Mouse (Mus musculus) urinary bladder, adult 18-20 months (tissue): ENCODE data around the gene Sycp1.

Experiments used
- DNase-seq, 2 experiments: peaks; one replicate each; pipeline ENCODE4 v3.0.0; 2022; ENCODE audit warnings: low spot score in 2 of 2, mixed read lengths in 2 of 2

Gene Sycp1

DNA sequence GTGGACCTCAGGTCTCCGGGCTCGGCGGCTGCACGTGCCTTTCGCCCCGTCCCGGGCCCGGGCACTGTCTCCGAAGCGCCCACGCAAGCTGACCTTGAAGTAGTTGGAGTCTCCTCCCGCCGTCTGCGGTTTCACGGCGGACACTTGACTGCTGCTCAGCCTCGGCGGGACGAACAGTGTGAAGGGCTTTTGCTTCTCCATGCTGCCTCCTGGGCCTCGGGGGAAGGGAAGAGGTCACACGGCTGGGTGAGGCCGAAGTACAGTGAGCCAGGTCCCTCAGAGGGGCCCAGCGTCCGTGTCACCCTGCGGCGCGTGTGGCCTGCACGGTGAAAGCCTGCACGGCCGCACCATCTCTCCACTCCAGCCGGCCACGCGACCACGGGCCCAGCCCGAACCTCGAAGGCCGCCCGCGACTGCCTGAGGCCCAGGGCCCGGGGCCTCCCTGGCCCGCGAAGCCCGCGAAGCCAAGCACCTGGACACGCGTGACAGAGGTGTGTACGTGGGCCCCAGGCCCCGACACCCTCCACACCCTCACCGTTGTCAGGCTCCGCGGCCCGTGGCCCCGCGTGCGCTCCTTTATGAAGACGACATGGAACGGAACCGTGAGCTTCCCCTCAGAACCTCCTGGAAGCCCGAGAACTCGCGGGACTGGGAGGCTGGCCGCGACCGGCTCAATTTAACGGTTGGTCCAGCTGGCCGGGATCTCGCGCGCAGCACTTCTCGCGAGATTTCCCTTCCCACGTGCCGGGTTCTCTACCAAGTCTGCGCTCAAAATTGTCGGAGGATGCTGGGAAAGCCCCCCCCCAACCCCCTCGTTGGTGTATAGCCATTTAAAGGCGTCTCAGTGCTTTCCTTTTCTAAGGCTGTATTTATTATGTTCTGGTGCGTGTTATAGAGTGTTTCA, at the start of gene Sycp1:
Gene Sycp1 (minus strand): TSS at position 650 of the 904 bp plus-strand sequence.
- no peak for DNase-seq

DNA sequence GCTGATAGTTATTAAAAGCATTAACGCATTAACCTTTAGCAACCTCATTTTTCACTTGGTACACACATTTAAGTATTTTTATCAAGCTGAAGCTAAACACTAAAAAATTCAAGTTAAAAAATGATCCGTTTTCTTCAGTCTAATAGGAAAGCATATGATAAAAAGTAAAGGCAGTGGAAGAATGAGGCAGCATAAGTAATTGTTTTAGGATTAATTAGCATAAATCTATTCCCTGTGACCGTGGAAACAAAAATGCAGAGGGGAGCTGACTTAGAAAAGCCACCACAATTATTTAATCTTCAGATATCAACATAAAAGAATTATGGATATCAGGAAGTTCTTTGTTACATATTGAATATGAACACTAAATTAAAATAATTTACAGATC, 44.4 kb upstream of the Sycp1 start:
- no peak for DNase-seq

GRCm38 (mm10) chr3:102979550-102980348, 43.8 kb upstream of the Sycp1 start:
- no peak for DNase-seq

DNA sequence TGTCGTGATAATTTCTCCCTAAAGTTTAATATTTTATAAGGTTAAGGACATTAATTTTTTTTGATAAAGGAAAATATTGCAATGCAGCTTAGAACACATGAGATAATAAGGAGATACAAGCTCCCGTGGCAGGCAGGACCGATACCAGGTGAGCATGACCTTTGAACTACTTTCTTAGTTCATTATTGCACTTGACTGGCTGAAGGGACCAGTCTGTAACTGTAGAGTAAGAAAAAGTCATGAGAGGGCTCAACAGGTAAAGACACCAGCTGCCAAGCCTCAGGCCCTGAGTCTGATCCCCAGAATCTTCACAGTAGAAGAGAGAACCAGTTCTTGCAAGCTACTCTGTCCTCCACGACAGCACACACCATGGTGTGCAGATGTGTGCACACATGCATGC, 41.0 kb upstream of the Sycp1 start:
- no peak for DNase-seq

- no peak for DNase-seq
These were observed 34.6 kb upstream of the Sycp1 start for GRCm38 (mm10) chr3:102970508-102970907.

GRCm38 (mm10) chr3:102970067-102970466, 34.2 kb upstream of the Sycp1 start:
- DNase-seq: no peak

- DNase-seq: no peak
These were observed 28.1 kb upstream of the Sycp1 start, which contains the start of gene Nr1h5 for GRCm38 (mm10) chr3:102964033-102964432. Nr1h5 (minus strand) TSS chr3:102964133.

DNA sequence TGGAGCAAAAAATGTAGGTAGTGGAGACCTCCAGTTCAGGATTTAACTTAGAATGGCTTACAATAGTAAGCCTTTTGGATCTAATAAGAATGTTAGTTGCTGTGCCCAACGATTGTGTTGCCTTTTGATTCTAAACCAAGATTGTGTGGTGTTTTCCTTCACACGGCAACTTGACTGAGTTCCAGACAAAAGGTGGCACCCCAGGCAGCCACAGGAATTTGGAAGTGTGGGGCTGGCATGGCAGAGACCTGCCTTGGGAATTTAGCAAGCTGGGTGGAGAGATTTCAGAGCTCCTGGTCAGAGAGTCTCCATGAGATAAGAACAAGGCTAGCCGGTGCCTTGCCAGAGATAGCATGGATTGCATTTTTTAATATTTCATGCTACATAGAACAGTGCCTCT, 19.7 kb upstream of the Sycp1 start:
- no peak for DNase-seq

GRCm38 (mm10) chr3:102955143-102955542, 19.2 kb upstream of the Sycp1 start:
- no peak for DNase-seq

GRCm38 (mm10) chr3:102954476-102954875, 18.6 kb upstream of the Sycp1 start:
- no peak for DNase-seq

- no peak for DNase-seq
These were observed 11.0 kb upstream of the Sycp1 start for GRCm38 (mm10) chr3:102946861-102947260.

- DNase-seq: no peak
These were observed 10.4 kb upstream of the Sycp1 start for GRCm38 (mm10) chr3:102946312-102946711.

DNA sequence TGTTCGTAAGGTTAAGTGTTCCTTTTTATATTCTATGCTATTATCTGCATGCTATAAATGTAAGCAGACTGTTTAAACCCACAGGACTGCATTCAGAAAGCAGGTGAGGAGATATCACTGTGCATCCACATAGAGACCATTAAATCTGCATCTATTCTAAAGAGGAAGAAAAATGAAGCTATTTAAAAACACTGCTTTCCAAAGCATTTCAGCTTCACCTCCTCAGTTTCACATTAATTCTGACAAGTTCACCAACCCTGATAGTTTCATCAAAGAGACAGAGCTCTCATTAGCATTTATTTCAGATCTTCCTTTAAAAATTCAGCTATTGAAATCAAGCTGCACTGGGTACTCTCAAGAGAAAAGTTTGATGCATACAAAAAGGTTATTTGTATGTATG, 2.2 kb upstream of the Sycp1 start:
- DNase-seq: no peak

DNA sequence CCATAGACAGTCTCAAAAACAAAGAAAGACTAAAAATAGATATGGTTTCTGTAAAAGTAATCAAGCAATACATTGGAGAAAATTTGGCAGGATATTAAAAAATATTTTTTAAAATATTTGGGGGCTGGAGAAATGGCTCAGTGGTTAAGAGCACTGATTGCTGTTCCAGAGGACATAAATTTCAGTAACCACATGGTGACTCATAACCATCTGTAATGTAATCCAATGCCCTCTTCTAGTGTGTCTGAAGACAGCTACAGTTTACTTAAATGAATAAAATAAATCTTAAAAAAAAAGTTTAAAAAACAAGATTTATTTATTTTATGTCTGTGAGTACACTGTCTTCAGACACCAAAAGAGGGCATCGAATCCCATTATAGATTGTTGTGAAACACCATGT, 36.8 kb downstream of the Sycp1 start:
- no peak for DNase-seq

DNA sequence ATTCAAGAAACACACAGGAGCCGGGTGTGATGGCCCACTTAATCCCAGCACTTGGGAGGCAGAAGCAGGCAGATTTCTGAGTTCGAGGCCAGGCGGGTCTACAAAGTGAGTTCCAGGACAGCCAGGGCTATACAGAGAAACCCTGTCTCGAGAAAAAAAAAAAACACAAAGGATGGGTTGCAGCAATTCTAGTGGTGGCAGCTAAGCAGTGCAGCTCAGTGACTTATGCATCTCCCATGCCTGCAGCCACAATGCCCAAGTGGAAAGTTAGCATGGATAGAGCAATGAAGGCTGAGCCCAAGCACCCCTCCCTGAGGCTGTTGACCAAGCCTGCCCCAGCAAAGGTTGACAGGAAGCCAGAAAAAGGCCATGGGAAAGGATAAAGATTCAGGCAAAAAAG, 55.4 kb downstream of the Sycp1 start:
- DNase-seq: no peak

DNA sequence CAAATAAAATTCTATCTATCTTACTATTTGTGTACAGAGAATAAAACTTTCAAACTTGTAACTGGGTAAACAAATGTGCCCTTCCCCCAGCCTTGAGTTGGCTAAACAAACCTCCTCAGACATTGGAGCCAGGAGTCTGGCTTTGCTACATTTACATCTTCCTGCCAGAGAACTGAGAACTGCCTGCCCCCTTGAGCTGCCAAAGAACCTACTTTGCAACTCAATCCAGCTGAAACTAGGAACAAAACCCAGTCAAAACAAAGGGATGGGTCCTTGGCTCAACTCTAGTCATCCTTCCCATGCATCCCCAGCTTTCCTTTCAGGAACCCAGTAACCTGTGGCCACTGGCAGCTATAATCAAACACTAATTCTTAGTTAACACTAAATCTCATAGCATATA, 87.2 kb downstream of the Sycp1 start:
- DNase-seq: no peak

DNA sequence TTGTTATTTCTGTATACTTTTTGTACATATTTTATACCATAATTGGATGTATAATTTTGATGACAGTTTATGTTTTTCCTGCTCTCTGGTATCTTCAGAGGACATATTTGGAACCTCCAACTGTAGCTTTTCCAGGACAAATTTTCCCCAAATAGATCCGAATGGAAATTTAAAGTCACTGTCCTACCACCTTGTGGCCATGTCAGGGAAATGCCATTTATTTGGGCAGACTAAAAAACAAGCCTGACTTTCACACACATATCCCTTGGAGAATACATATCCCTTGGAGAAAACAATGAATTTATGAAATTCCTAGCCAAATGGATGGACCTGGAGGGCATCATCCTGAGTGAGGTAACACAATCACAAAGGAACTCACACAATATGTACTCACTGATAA, 93.5 kb downstream of the Sycp1 start:
- DNase-seq: no peak

DNA sequence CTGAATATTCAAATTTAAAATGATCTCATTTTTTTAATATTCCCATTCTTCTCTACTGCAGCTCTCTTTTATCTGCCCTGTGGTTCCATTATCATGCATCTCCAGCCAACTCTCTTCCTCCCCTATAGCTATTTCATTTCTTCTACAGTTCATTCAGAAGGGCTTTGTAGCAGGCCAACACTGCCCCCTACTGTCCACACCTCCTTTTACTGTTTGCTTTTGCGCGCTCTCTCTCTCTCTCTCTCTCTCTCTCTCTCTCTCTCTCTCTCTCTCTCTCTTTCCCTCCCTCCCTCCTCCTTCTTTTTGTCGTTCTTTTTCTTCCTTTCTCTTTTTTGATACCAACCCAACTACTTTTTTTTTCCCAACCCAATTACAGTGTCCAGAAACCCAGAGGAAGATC, 132.0 kb downstream of the Sycp1 start:
- DNase-seq: peak; percentile 47 to 60

GRCm38 (mm10) chr3:102787369-102787768, 148.5 kb downstream of the Sycp1 start:
- DNase-seq: no peak

GRCm38 (mm10) chr3:102782618-102783017, 153.3 kb downstream of the Sycp1 start, which contains the start of gene Tshb:
Tshb (minus strand) TSS chr3:102782718.
- DNase-seq: no peak

DNA sequence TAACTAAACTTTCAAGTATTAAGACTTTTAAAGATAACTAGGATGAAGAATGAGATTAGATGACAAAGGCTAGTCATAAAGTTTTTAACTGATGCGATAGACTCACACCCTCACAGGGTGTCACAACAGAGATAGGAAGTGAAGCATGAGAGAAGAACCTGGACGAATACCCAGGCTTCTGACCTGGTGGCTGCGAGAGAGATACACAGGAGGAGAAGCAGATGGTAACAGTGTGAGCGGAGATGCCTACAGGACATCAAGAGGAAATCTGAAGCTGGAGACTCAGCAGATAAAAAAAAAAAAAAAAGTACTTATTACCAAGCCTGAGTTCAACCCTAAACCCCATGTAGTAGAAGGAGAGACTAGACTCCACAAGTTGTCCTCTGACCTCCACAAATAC, 162.9 kb downstream of the Sycp1 start:
- DNase-seq: no peak
